Mouse (Mus musculus): ENCODE data around the gene Usp24.

DNA sequence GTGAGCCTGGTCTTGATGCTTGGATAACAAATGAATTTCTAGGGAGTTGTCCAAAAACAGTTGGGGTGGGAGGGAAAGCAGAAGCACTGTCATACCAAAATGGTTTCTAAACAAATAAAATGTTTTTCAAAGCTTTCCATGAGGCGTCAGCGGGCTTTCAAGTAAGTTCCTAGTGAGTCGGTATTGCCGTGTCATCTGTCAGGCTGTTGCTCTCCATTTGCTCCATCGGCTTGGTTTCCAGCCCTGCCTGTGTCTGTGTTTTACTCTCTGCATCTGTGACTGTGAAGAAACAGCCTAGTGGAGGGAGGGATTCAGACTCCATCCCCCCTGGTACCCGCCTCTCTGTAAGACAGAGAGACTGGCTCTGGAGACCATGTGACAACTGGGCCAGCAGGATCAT, 103.8 kb downstream of the Usp24 start:
- TF ChIP-seq CTCF (IDR thresholded peaks at IDR 0.05; ENCODE audit: insufficient read depth, low read depth, low read length) (no peak), POLR2A (IDR thresholded peaks at IDR 0.05; ENCODE audit: insufficient read depth, low read depth, low read length) (no peak)
